Mouse (Mus musculus) cortical plate, adult 2 months (tissue): ENCODE measurements at regions not wholly inside any gene's neighbourhood (a gene's known extent, or its start where the extent isn't known, plus 50 kb on each side); places are given as distances from the start of the nearest gene placed in this dataset.

Experiments used
- H3K27ac ChIP-seq: fragments of 200-500 bp; 2 replicates; pipeline ENCODE4 v1.5.1; 2012; ENCODE audit warnings: low read length, control low read depth, inconsistent platforms; ENCODE audit not compliant: insufficient read depth
- H3K4me1 ChIP-seq: fragments of 200-500 bp; 2 replicates; pipeline ENCODE4 v1.6.1; 2011; ENCODE audit warnings: low read length; ENCODE audit not compliant: control insufficient read depth, insufficient read depth
- H3K4me3 ChIP-seq: fragments of 200-500 bp; 2 replicates; pipeline ENCODE4 v1.5.1; 2011; ENCODE audit warnings: mild to moderate bottlenecking, low read length, control low read depth; ENCODE audit not compliant: insufficient read depth
- CTCF ChIP-seq: fragments of 200-500 bp; IDR thresholded peaks from 2 replicates; pipeline ENCODE4 v1.5.1; 2011; ENCODE audit warnings: mild to moderate bottlenecking, control low read depth, low read length; ENCODE audit not compliant: insufficient read depth; ENCODE audit errors: extremely low read depth
- POLR2A ChIP-seq: fragments of 200-500 bp; IDR thresholded peaks from 2 replicates; pipeline ENCODE4 v1.6.1; 2011; ENCODE audit warnings: mild to moderate bottlenecking, low read length, control low read depth; ENCODE audit not compliant: insufficient read depth; ENCODE audit errors: extremely low read depth

GRCm38 (mm10) chr5:93328059-93328458 lies 61.0 kb downstream of the Ccng2 start:
- no peak for TF ChIP-seq POLR2A
- TF ChIP-seq CTCF: peak; percentile 60
- Histone ChIP-seq H3K4me3 (no peak overlapping the region), H3K27ac (no peak overlapping the region), H3K4me1 (no peaks in the 10 kb centered on the region)

GRCm38 (mm10) chr5:93330851-93331250 lies 63.8 kb downstream of the Ccng2 start:
- H3K4me3 ChIP-seq: no peak overlapping the region
- H3K27ac ChIP-seq: no peak overlapping the region
- H3K4me1 ChIP-seq: no peaks in the 10 kb centered on the region
- TF ChIP-seq CTCF (no peak), POLR2A (no peak)

GRCm38 (mm10) chr5:93353101-93353500 lies 86.0 kb downstream of the Ccng2 start:
- Histone ChIP-seq H3K27ac (no peak overlapping the region), H3K4me3 (no peak overlapping the region), H3K4me1 (no peaks in the 10 kb centered on the region)
- TF ChIP-seq POLR2A: no peak
- TF ChIP-seq CTCF: no peak
